Mouse (Mus musculus) ES-E14 (cell line): Measurements from ENCODE around the gene Slc24a2. TPM values are rescaled to one million over a fixed set of nuclear protein-coding genes. Genes with fewer than 3 reads are reported as not detected.

Source experiments
- DNase-seq: peaks from one replicate; pipeline ENCODE4 v3.0.0-alpha.2; 2013; ENCODE audit warnings: low read depth, low spot score
- H3K27ac ChIP-seq: 2 replicates; pipeline ENCODE4 v1.5.1; 2012; ENCODE audit warnings: low read depth, mild to moderate bottlenecking, low read length, moderate library complexity, mixed read lengths; ENCODE audit not compliant: poor library complexity, insufficient read depth, severe bottlenecking
- H3K36me3 ChIP-seq: 2 replicates; pipeline ENCODE4 v1.6.1; 2012; ENCODE audit warnings: mild to moderate bottlenecking, low read length, moderate library complexity, mixed read lengths; ENCODE audit not compliant: control insufficient read depth, poor library complexity, insufficient read depth, severe bottlenecking
- H3K4me1 ChIP-seq, 2 experiments: fragments of 150-350 bp in 1 of 2; sonication (generic) in 1 of 2; 2 replicates each; pipeline ENCODE4 v1.6.1; 2012; ENCODE audit warnings: low read length in 2 of 2, mild to moderate bottlenecking in 1 of 2, mixed read lengths in 1 of 2; ENCODE audit not compliant: control insufficient read depth in 2 of 2, insufficient read depth in 2 of 2, poor library complexity in 1 of 2
- H3K4me3 ChIP-seq, 2 experiments: fragments of 150-350 bp in 1 of 2; sonication (generic) in 1 of 2; 2 replicates each; pipeline ENCODE4 v1.5.1; 2012; ENCODE audit warnings: low read length in 2 of 2, low read depth in 1 of 2, mild to moderate bottlenecking in 1 of 2, mixed read lengths in 1 of 2; ENCODE audit not compliant: insufficient read depth in 1 of 2, poor library complexity in 1 of 2, severe bottlenecking in 1 of 2
- H3K9ac ChIP-seq: 2 replicates; pipeline ENCODE4 v1.6.1; 2012; ENCODE audit warnings: low read depth, mild to moderate bottlenecking, low read length, mixed read lengths; ENCODE audit not compliant: poor library complexity, insufficient read depth, severe bottlenecking
- H3K9me3 ChIP-seq: fragments of 150-350 bp; sonication (generic); 2 replicates; pipeline ENCODE4 v1.6.1; 2012; ENCODE audit warnings: low read depth, mild to moderate bottlenecking, low read length; ENCODE audit not compliant: control insufficient read depth, insufficient read depth
- CHD2 ChIP-seq: IDR thresholded peaks from 2 replicates; pipeline ENCODE4 v1.6.1; 2014; ENCODE audit warnings: mild to moderate bottlenecking, low read depth, low read length, inconsistent platforms
- HCFC1 ChIP-seq: IDR thresholded peaks from 2 replicates; pipeline ENCODE4 v1.6.1; 2012; ENCODE audit warnings: low read length, inconsistent platforms, borderline replicate concordance; ENCODE audit not compliant: insufficient read depth
- MAFK ChIP-seq: IDR thresholded peaks from 2 replicates; pipeline ENCODE4 v1.6.1; 2014; ENCODE audit warnings: mild to moderate bottlenecking, low read depth, low read length, inconsistent platforms; ENCODE audit not compliant: insufficient read depth
- ZC3H11A ChIP-seq: IDR thresholded peaks from 2 replicates; pipeline ENCODE4 v1.6.1; 2012; ENCODE audit warnings: low read depth, mild to moderate bottlenecking, inconsistent platforms, low read length, borderline replicate concordance
- ZNF384 ChIP-seq: IDR thresholded peaks from 2 replicates; pipeline ENCODE4 v1.6.1; 2012; ENCODE audit warnings: low read depth, low read length, inconsistent platforms
- in situ Hi-C, 2 experiments: fragments of 600-800 bp; cut with MboI; formaldehyde crosslinking; loops; one replicate each; pipeline ENCODE4 v1.15.1; 2025; ENCODE audit warnings: low sequenced_read_pairs in 2 of 2, inconsistent platforms in 1 of 2; ENCODE audit not compliant: unreplicated experiment in 2 of 2
- total RNA-seq: library from RNA; depleted of rRNA; stranded (reverse); fragments of 300-350 nt; gene quantifications from 2 replicates; pipeline ENCODE4 v1.2.3, GENCODE M21; 2012

Slc24a2 gene
- total RNA-seq, 1 experiment: 0.13 TPM

DNA sequence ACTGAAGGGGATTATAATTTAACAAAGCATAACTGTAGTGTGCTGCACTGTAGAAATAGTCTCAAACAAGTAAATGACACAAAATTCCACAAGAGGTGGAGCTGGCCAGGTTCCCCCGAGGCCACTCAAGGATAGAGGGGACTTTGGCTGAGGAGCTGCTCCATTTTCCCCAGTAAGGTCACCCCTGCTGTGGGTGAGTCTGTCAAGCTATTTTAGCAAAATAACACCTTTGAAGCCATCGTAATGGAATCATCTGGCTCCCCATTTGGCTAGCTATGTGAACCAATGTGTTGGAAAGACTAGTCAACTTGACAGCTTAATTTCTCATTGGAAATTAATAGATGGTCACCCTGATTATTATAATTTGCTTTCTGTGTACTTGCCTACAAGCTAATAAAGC, 28.2 kb downstream of the Slc24a2 start:
- in situ Hi-C loops: no loop called here
- H3K36me3 ChIP-seq: no peaks in the 10 kb centered on the region
- TF ChIP-seq MAFK: no peak
- H3K27ac ChIP-seq: no peak overlapping the region
- no peaks in the 10 kb centered on the region for H3K9me3 ChIP-seq
- H3K4me3 ChIP-seq: no peak overlapping the region
- H3K4me1 ChIP-seq: no peaks in the 10 kb centered on the region
- H3K9ac ChIP-seq: no peak overlapping the region
- DNase-seq: no peak

DNA sequence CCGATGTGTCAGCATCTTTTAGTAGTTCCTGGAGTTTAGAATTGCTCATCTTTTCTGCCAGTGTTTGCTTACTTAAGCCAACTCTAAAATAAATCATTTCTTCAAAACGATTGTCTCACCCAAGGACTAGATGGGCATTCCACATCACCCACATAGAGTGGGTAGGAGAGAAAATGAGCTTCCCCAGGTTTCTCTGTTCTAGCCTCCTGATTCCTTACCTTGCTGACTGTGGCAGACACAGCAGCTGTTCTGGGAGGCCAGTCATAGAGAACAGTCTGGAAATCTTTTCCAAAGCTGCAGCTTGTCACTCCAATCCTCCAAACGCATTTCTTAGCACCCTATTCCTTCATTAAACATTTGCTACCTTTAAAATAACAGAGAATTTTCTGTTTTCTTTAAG, 29.0 kb downstream of the Slc24a2 start:
- no peak for DNase-seq
- Histone ChIP-seq H3K4me3 (no peak overlapping the region), H3K4me1 (no peaks in the 10 kb centered on the region), H3K9me3 (no peaks in the 10 kb centered on the region), H3K9ac (no peak overlapping the region), H3K36me3 (no peaks in the 10 kb centered on the region), H3K27ac (no peak overlapping the region)
- TF ChIP-seq HCFC1 (no peak), MAFK (no peak), CHD2 (no peak), ZC3H11A (no peak), ZNF384 (no peak)
- in situ Hi-C loops: no loop called here

DNA sequence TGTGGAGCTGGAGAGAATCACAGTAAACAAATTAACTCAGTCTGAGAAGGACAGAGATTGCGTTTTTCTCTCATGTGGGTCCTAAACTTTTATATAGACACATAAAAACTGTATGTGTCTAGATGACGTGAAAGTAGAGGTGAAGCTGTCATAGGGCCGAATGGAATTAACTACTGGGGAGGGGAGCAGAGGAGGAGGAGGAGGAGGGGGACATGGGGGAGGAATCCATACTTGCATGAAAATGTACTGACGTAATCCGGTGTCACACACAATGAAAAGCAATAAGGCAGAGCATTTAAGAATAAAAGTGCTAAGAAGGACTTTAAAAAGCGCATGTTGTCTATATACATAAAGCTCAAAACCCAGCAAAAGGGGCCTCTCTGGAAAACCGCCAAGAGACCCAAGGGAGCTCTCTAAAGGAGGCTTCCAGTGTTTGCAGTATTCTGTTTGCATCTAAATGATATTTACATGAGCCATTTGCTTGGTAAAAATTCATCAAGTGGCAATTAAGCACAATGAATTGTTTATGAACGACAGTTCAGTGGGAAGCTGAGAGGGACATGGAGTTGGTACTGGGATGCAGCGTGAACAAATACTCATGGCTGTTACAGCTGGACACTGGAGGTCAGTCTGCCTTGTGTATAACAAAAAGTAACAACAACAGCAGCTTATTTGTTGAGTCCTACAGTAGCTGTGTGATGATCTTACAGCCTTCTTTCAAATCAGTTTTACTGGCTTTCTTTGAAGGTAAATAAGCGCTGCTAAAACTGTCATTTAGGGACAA, 45.9 kb downstream of the Slc24a2 start:
- Histone ChIP-seq H3K9ac (no peak overlapping the region), H3K9me3 (no peaks in the 10 kb centered on the region), H3K4me3 (no peak overlapping the region), H3K36me3 (no peaks in the 10 kb centered on the region), H3K27ac (no peak overlapping the region), H3K4me1 (no peaks in the 10 kb centered on the region)
- no peak for DNase-seq
- TF ChIP-seq CHD2 (no peak), ZNF384 (no peak), HCFC1 (no peak), MAFK (no peak), ZC3H11A (no peak)
- in situ Hi-C loops: no loop called here

DNA sequence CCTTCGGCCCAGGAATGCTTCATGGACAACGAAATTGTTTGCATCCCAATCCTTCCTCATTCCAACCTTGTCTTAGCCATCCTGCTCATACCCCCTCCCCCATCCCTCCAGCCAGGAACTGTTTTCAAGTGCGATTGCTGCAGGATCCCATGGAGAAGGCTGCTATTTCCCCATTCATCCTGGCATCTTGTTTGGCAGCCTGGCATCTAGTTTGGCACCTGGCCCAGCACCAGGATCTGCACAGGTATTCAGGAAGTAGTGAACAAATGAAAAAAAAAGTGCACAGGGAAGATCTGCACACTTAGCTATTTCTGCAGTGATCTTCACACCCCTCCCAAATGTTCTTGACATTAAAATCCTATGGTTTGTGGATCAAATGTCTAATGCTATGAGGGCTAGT, 53.2 kb downstream of the Slc24a2 start:
- Histone ChIP-seq H3K27ac (no peak overlapping the region), H3K4me3 (no peak overlapping the region), H3K36me3 (no peaks in the 10 kb centered on the region), H3K9me3 (no peaks in the 10 kb centered on the region), H3K9ac (no peak overlapping the region), H3K4me1 (no peaks in the 10 kb centered on the region)
- DNase-seq: peak; percentile 21
- TF ChIP-seq HCFC1: no peak
- no peak for TF ChIP-seq ZNF384
- TF ChIP-seq ZC3H11A: no peak
- TF ChIP-seq CHD2: no peak
- TF ChIP-seq MAFK: no peak
- in situ Hi-C loops: no loop called here

DNA sequence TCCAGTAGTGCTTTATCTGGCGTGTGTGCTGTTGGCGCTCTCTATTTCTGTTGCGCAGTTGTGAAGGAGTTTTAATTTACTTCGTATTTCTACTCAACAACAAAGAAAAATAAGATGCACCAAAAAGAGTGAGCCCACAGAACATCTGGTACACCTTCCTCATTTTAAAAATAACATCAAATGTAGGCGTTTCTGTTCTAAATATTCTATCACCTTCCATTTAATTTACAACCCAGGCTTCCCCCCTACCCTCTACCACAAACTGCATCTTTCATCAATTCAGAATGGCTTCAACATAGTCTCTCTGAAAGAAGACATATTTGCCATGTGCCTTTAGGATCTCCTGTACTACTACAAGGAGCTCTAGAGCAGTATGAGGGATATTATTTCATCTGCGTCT, 66.3 kb downstream of the Slc24a2 start:
- Histone ChIP-seq H3K9me3 (no peaks in the 10 kb centered on the region), H3K4me3 (no peak overlapping the region), H3K4me1 (no peaks in the 10 kb centered on the region), H3K9ac (no peak overlapping the region), H3K36me3 (no peaks in the 10 kb centered on the region), H3K27ac (no peak overlapping the region)
- no peak for DNase-seq
- in situ Hi-C loops: no loop called here
- no peak for TF ChIP-seq ZNF384
- no peak for TF ChIP-seq CHD2
- no peak for TF ChIP-seq HCFC1
- TF ChIP-seq ZC3H11A: no peak
